Mouse (Mus musculus): ENCODE data around the gene Coro7. TPM values are rescaled to one million over a fixed set of nuclear protein-coding genes. Genes with fewer than 3 reads are reported as not detected.

The Coro7 gene
- total RNA-seq, 1 experiment: 14.4 TPM

DNA sequence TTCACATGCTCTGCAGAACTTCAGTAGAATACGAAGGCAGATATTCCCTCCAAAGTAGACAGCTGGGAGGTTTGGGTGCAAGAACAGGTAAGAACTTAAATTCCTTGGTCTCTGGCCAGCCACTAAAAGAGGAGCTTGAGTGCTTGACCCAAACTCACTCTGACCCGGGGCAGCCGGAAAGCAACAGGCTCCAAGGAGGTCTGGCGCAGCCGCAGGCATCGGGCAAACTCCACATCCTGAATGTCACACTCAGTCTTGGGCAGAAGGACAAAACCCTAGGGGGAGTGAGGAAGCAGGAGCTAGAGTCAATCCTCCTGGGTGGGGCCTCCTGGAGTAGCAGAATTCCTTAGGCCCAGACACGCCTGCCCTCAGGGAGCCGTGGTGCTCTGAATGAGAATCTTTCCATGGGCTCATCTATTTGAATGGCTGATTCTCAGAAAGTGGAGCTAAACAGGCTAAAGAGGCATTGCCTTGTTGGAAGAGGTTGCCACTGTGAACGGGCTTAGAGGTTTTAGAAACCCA is 50.6 kb downstream of the Coro7 start:
- Histone ChIP-seq H3K9me3 (ENCODE audit: control insufficient read depth, insufficient read depth, low read depth, low read length) (no peaks in the 10 kb centered on the region), H3K4me1 (ENCODE audit: control insufficient read depth in 2 of 2, insufficient read depth in 2 of 2, low read length in 2 of 2, poor library complexity in 1 of 2) (peaks cover 3 to 17% of the 10 kb centered on the region in 2 experiments; a peak in 2 of 4 replicates), H3K9ac (ENCODE audit: insufficient read depth, low read depth, low read length, poor library complexity, severe bottlenecking) (0 out of 2 replicates have a peak overlapping the region, but pooled peaks have one; percentile 6), H3K4me3 (ENCODE audit: insufficient read depth in 1 of 2, low read depth in 1 of 2, low read length in 2 of 2, poor library complexity in 1 of 2, severe bottlenecking in 1 of 2) (no peak overlapping the region), H3K36me3 (ENCODE audit: control insufficient read depth, insufficient read depth, low read length, poor library complexity, severe bottlenecking) (no peaks in the 10 kb centered on the region; the same call in 1 of the 2 replicates), H3K27ac (ENCODE audit: insufficient read depth, low read depth, low read length, poor library complexity, severe bottlenecking) (no peak overlapping the region; the same call in 1 of the 2 replicates)
- TF ChIP-seq HCFC1 (IDR thresholded peaks at IDR 0.05; ENCODE audit: borderline replicate concordance, insufficient read depth, low read length): no peak
- no peak for TF ChIP-seq ZC3H11A (IDR thresholded peaks at IDR 0.05; ENCODE audit: borderline replicate concordance, low read depth, low read length)
- TF ChIP-seq CHD2 (IDR thresholded peaks at IDR 0.05; ENCODE audit: low read depth, low read length): no peak
- no peak for TF ChIP-seq ZNF384 (IDR thresholded peaks at IDR 0.05; ENCODE audit: low read depth, low read length)
- no peak for TF ChIP-seq MAFK (IDR thresholded peaks at IDR 0.05; ENCODE audit: insufficient read depth, low read depth, low read length)
- no peak for DNase-seq (ENCODE audit: low read depth, low spot score)
- in situ Hi-C loops (cut with MboI; ENCODE audit: low sequenced_read_pairs in 2 of 2, unreplicated experiment in 2 of 2): no loop called here

DNA sequence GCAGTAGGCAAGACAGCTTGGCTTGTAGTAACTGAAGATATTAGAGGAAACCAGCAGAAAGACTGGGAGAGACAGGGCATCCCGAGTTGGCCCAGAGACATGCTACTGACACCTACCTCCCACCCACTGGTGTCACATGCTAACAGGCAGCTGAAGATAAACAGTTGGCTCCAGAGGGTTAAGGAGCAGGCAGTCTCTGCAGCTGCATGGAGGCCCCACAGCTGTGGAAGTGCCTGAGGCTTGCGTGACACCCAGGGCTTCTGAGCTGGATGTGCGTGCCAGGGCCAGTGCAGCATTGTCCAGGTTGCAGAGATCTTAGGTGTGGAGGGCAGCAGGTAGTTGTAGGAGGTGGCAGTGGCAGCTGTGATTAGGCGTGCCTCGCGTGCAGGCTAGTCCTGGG is 52.5 kb downstream of the Coro7 start:
- no peaks in the 10 kb centered on the region for H3K9me3 ChIP-seq (ENCODE audit: control insufficient read depth, insufficient read depth, low read depth, low read length)
- no peak overlapping the region for H3K9ac ChIP-seq (ENCODE audit: insufficient read depth, low read depth, low read length, poor library complexity, severe bottlenecking)
- H3K4me1 ChIP-seq (ENCODE audit: control insufficient read depth in 2 of 2, insufficient read depth in 2 of 2, low read length in 2 of 2, poor library complexity in 1 of 2): peaks cover 3 to 9% of the 10 kb centered on the region in 2 experiments; a peak in 3 of 4 replicates
- no peak overlapping the region for H3K4me3 ChIP-seq (ENCODE audit: insufficient read depth in 1 of 2, low read depth in 1 of 2, low read length in 2 of 2, poor library complexity in 1 of 2, severe bottlenecking in 1 of 2)
- H3K36me3 ChIP-seq (ENCODE audit: control insufficient read depth, insufficient read depth, low read length, poor library complexity, severe bottlenecking): no peaks in the 10 kb centered on the region; the same call in 1 of the 2 replicates
- TF ChIP-seq CHD2 (IDR thresholded peaks at IDR 0.05; ENCODE audit: low read depth, low read length): no peak
- TF ChIP-seq HCFC1 (IDR thresholded peaks at IDR 0.05; ENCODE audit: borderline replicate concordance, insufficient read depth, low read length): no peak
- no peak for TF ChIP-seq ZC3H11A (IDR thresholded peaks at IDR 0.05; ENCODE audit: borderline replicate concordance, low read depth, low read length)
- TF ChIP-seq ZNF384 (IDR thresholded peaks at IDR 0.05; ENCODE audit: low read depth, low read length): no peak
- no peak for TF ChIP-seq MAFK (IDR thresholded peaks at IDR 0.05; ENCODE audit: insufficient read depth, low read depth, low read length)
- in situ Hi-C loops (cut with MboI; ENCODE audit: low sequenced_read_pairs in 2 of 2, unreplicated experiment in 2 of 2): no loop called here
- 0 out of 2 replicates have a peak overlapping the region, but pooled peaks have one; percentile 1 for H3K27ac ChIP-seq (ENCODE audit: insufficient read depth, low read depth, low read length, poor library complexity, severe bottlenecking)
- no peak for DNase-seq (ENCODE audit: low read depth, low spot score)

DNA sequence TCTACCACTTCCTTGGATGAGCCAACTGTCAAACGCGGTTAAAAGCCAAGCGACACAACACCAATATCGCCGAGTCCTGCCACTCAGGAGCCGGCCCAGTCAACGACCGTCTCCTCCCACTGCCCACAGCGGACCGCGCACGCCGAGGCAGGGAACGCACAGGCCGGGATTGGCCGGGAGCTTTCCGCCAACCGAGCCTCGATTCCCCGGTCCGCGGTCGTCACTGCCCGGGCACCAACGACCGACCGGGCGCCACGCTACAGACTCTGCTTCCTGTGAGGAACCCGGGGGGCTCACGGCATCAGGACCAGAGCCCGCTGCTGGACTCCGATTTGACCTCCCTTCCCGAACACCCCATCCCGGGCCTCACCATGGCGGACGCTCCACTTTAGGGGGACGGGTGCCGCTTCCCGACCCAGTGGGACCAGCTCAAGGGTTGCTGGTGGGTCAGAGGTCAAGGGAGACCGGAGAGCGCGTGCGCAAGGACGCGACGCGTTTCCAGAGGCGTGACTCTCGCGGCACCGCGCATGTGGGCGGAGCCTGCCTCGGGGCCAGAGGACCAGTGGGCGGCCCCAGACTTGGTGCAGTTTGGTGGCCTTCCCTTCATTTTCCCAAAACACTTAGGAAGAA is 55.0 kb downstream of the Coro7 start, which contains the start of gene Pam16:
Gene Pam16 (minus strand): TSS at position 508 of the 630 bp plus-strand sequence.
- Histone ChIP-seq H3K9me3 (ENCODE audit: control insufficient read depth, insufficient read depth, low read depth, low read length) (no peaks in the 10 kb centered on the region), H3K9ac (ENCODE audit: insufficient read depth, low read depth, low read length, poor library complexity, severe bottlenecking) (peak within 1 kb of the TSS; percentile 78), H3K4me3 (ENCODE audit: insufficient read depth in 1 of 2, low read depth in 1 of 2, low read length in 2 of 2, poor library complexity in 1 of 2, severe bottlenecking in 1 of 2) (peak within 1 kb of the TSS; percentile 69 to 78), H3K4me1 (ENCODE audit: control insufficient read depth in 2 of 2, insufficient read depth in 2 of 2, low read length in 2 of 2, poor library complexity in 1 of 2) (peaks cover 3 to 9% of the 10 kb centered on the region in 2 experiments; a peak in 3 of 4 replicates), H3K27ac (ENCODE audit: insufficient read depth, low read depth, low read length, poor library complexity, severe bottlenecking) (peak within 1 kb of the TSS; percentile 50; the same call in 1 of the 2 replicates), H3K36me3 (ENCODE audit: control insufficient read depth, insufficient read depth, low read length, poor library complexity, severe bottlenecking) (no peaks in the 10 kb centered on the region; the same call in 1 of the 2 replicates)
- in situ Hi-C loops (cut with MboI; ENCODE audit: low sequenced_read_pairs in 2 of 2, unreplicated experiment in 2 of 2): no loop called here
- peak; percentile 42; the same call in 1 of the 2 replicates for TF ChIP-seq HCFC1 (IDR thresholded peaks at IDR 0.05; ENCODE audit: borderline replicate concordance, insufficient read depth, low read length)
- no peak for TF ChIP-seq ZC3H11A (IDR thresholded peaks at IDR 0.05; ENCODE audit: borderline replicate concordance, low read depth, low read length)
- TF ChIP-seq CHD2 (IDR thresholded peaks at IDR 0.05; ENCODE audit: low read depth, low read length): peak; percentile 86
- DNase-seq (ENCODE audit: low read depth, low spot score): peak; percentile 88

DNA sequence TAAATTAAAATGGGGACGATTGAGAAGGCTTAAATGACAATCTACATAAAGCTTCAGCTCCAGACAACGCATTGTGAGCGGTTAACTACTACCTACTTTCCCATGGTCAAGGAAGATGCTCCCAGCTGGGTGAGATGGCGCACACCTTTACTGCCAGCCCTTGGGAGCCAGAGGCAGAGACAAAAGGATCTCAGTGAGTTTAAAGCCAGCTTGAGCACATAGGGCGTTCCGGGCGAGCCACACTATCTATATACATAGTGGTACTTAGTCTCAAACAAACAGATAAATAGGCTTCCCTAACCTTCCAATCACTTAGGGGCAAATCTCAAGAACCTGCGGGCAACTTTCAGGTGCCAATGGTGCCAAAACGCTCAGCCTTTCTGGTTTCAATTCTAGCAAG is 55.5 kb downstream of the Coro7 start:
- H3K4me1 ChIP-seq (ENCODE audit: control insufficient read depth in 2 of 2, insufficient read depth in 2 of 2, low read length in 2 of 2, poor library complexity in 1 of 2): peaks cover 3 to 9% of the 10 kb centered on the region in 2 experiments; a peak in 3 of 4 replicates
- H3K27ac ChIP-seq (ENCODE audit: insufficient read depth, low read depth, low read length, poor library complexity, severe bottlenecking): no peak overlapping the region
- TF ChIP-seq ZNF384 (IDR thresholded peaks at IDR 0.05; ENCODE audit: low read depth, low read length) (no peak), CHD2 (IDR thresholded peaks at IDR 0.05; ENCODE audit: low read depth, low read length) (no peak), MAFK (IDR thresholded peaks at IDR 0.05; ENCODE audit: insufficient read depth, low read depth, low read length) (no peak), HCFC1 (IDR thresholded peaks at IDR 0.05; ENCODE audit: borderline replicate concordance, insufficient read depth, low read length) (no peak), ZC3H11A (IDR thresholded peaks at IDR 0.05; ENCODE audit: borderline replicate concordance, low read depth, low read length) (no peak)
- peak overlapping the region; percentile 78 for H3K9ac ChIP-seq (ENCODE audit: insufficient read depth, low read depth, low read length, poor library complexity, severe bottlenecking)
- no peaks in the 10 kb centered on the region; the same call in 1 of the 2 replicates for H3K36me3 ChIP-seq (ENCODE audit: control insufficient read depth, insufficient read depth, low read length, poor library complexity, severe bottlenecking)
- no peaks in the 10 kb centered on the region for H3K9me3 ChIP-seq (ENCODE audit: control insufficient read depth, insufficient read depth, low read depth, low read length)
- H3K4me3 ChIP-seq (ENCODE audit: insufficient read depth in 1 of 2, low read depth in 1 of 2, low read length in 2 of 2, poor library complexity in 1 of 2, severe bottlenecking in 1 of 2): peak overlapping the region; percentile 69 to 78
- no peak for DNase-seq (ENCODE audit: low read depth, low spot score)
- in situ Hi-C loops (cut with MboI; ENCODE audit: low sequenced_read_pairs in 2 of 2, unreplicated experiment in 2 of 2): no loop called here

All from ES-E14 (cell line).